Mouse (Mus musculus) limb, embryonic 14.5 days (tissue): ENCODE results near the gene Fam129c. TPM values are rescaled to one million over a fixed set of nuclear protein-coding genes. Genes with fewer than 3 reads are reported as not detected.

Experiments used
- ATAC-seq: fragments of 200-750 bp; cut with Nextera tagmentation; 2 replicates; pipeline ENCODE4 v1.8.0; 2017; ENCODE audit warnings: low read depth, moderate number of reproducible peaks, moderate TSS enrichment; ENCODE audit not compliant: low FRiP score
- DNase-seq: peaks from one replicate; pipeline ENCODE4 v3.0.0-alpha.2; 2015; ENCODE audit warnings: low spot score
- H3K27ac ChIP-seq: fragments of 300-500 bp; sonication (generic); replicated peaks from 2 replicates; pipeline ENCODE4 v1.5.1; 2014; ENCODE audit warnings: low read depth, mild to moderate bottlenecking, low read length, moderate library complexity, mixed read lengths
- H3K27me3 ChIP-seq: fragments of 300-500 bp; sonication (generic); 2 replicates; pipeline ENCODE4 v1.6.1; 2014; ENCODE audit warnings: low read length, mixed read lengths; ENCODE audit not compliant: control insufficient read depth, insufficient read depth
- H3K36me3 ChIP-seq: fragments of 300-500 bp; sonication (generic); 2 replicates; pipeline ENCODE4 v1.6.1; 2014; ENCODE audit warnings: mild to moderate bottlenecking, low read length, moderate library complexity, mixed read lengths; ENCODE audit not compliant: control insufficient read depth, insufficient read depth
- H3K4me1 ChIP-seq: fragments of 300-500 bp; sonication (generic); 2 replicates; pipeline ENCODE4 v1.6.1; 2014; ENCODE audit warnings: antibody characterized with exemption, low read length, mixed read lengths; ENCODE audit not compliant: control insufficient read depth, insufficient read depth
- H3K4me2 ChIP-seq: fragments of 300-500 bp; sonication (generic); replicated peaks from 2 replicates; pipeline ENCODE4 v1.6.1; 2014; ENCODE audit warnings: low read depth, mild to moderate bottlenecking, low read length, moderate library complexity; ENCODE audit not compliant: severe bottlenecking
- H3K4me3 ChIP-seq: fragments of 300-500 bp; sonication (generic); replicated peaks from 2 replicates; pipeline ENCODE4 v1.5.1; 2014; ENCODE audit warnings: low read length
- H3K9ac ChIP-seq: fragments of 300-500 bp; sonication (generic); 2 replicates; pipeline ENCODE4 v1.6.1; 2014; ENCODE audit warnings: mild to moderate bottlenecking, low read depth, low read length, moderate library complexity; ENCODE audit not compliant: severe bottlenecking
- H3K9me3 ChIP-seq: fragments of 300-500 bp; sonication (generic); 2 replicates; pipeline ENCODE4 v1.6.1; 2016; ENCODE audit warnings: low read length; ENCODE audit not compliant: control insufficient read depth
- POLR2A ChIP-seq: fragments of 200-500 bp; IDR thresholded peaks from 2 replicates; pipeline ENCODE4 v1.8.0; 2012; ENCODE audit warnings: inconsistent platforms, mild to moderate bottlenecking, moderate library complexity, borderline replicate concordance; ENCODE audit not compliant: insufficient read depth, insufficient read length; ENCODE audit errors: extremely low read depth
- WGBS: fragments of 180-500 bp; shearing (Covaris S2); extraction: QIAGEN DNeasy Blood & Tissue Kit; methylation state at CpG from one replicate; pipeline ENCODE4 v1.1.7; 2014; 5-methylcytosine and 5-hydroxymethylcytosine counted together
- polyA plus RNA-seq, 2 experiments: library from polyadenylated mRNA; depleted of rRNA in 1 of 2; stranded (reverse) in 1 of 2; unstranded in 1 of 2; fragments of >200 nt; fragmentation: Nextera tagmentation in 1 of 2; extraction: Ambion mirVana in 1 of 2; gene quantifications; 2 replicates each; pipeline versions ENCODE4 v1.2.1 to v1.2.3; 2012 to 2014

The Fam129c gene
- polyA plus RNA-seq, 2 experiments, result 2.9 to 7.5 TPM

- DNase-seq (no peak), ATAC-seq (peak; percentile 7; the same call in 1 of the 2 replicates)
- Histone ChIP-seq H3K4me1 (peaks cover 9% of the 10 kb centered on the region; the same call in 1 of the 2 replicates), H3K27me3 (peaks cover 17% of the 10 kb centered on the region), H3K9ac (peak overlapping the region; percentile 46), H3K27ac (no peak overlapping the region), H3K9me3 (no peaks in the 10 kb centered on the region), H3K4me2 (peak overlapping the region; percentile 74), H3K4me3 (peak overlapping the region; percentile 40), H3K36me3 (no peaks in the 10 kb centered on the region)
- TF ChIP-seq POLR2A, result no peak
- 3% methylated on average over 61 of the region's 65 CpGs for WGBS
These were observed 4.7 kb downstream of the Fam129c start for GRCm38 (mm10) chr8:71601939-71602665.

- H3K27ac ChIP-seq, result no peak overlapping the region
- no peak for TF ChIP-seq POLR2A
- peak overlapping the region; percentile 74 for H3K4me2 ChIP-seq
- peaks cover 9% of the 10 kb centered on the region; the same call in 1 of the 2 replicates for H3K4me1 ChIP-seq
- no peaks in the 10 kb centered on the region for H3K9me3 ChIP-seq
- DNase-seq, result peak; percentile 75
- no peaks in the 10 kb centered on the region for H3K36me3 ChIP-seq
- H3K9ac ChIP-seq, result peak overlapping the region; percentile 46
- H3K4me3 ChIP-seq, result peak overlapping the region; percentile 40
- peak; percentile 78 for ATAC-seq
- WGBS, result 1% methylated on average over 31 of the region's 32 CpGs
- peaks cover 17% of the 10 kb centered on the region for H3K27me3 ChIP-seq
These were observed 5.4 kb downstream of the Fam129c start for GRCm38 (mm10) chr8:71602666-71603334.

- no peak for TF ChIP-seq POLR2A
- ATAC-seq (no peak), DNase-seq (no peak)
- Histone ChIP-seq H3K4me1 (peaks cover 9% of the 10 kb centered on the region; the same call in 1 of the 2 replicates), H3K4me3 (no peak overlapping the region), H3K9ac (no peak overlapping the region), H3K9me3 (no peaks in the 10 kb centered on the region), H3K4me2 (no peak overlapping the region), H3K36me3 (no peaks in the 10 kb centered on the region), H3K27me3 (peaks cover 17% of the 10 kb centered on the region), H3K27ac (no peak overlapping the region)
- WGBS, result 39% methylated on average over 7 of the region's 7 CpGs
These were observed 6.6 kb downstream of the Fam129c start for GRCm38 (mm10) chr8:71604021-71604420.

- DNase-seq, result peak; percentile 99
- Histone ChIP-seq H3K27me3 (no peaks in the 10 kb centered on the region), H3K4me1 (peaks cover 8% of the 10 kb centered on the region; the same call in 1 of the 2 replicates), H3K9ac (peak within 1 kb of the TSS; percentile 90), H3K4me3 (peak within 1 kb of the TSS; percentile 92), H3K27ac (peak within 1 kb of the TSS; percentile 90), H3K4me2 (peak within 1 kb of the TSS; percentile 64), H3K36me3 (peaks cover 21% of the 10 kb centered on the region), H3K9me3 (no peaks in the 10 kb centered on the region)
- WGBS, result under 1% methylated on average over 69 of the region's 82 CpGs
- peak; percentile 98 for ATAC-seq
- 0 out of 2 replicates have a peak, but pooled peaks have one; percentile 53 for TF ChIP-seq POLR2A
These were observed 13.6 kb downstream of the Fam129c start, which contains the start of gene Colgalt1 for GRCm38 (mm10) chr8:71610822-71611651. Colgalt1 (plus strand) TSS chr8:71610998.

- Histone ChIP-seq H3K27me3 (no peaks in the 10 kb centered on the region), H3K9me3 (no peaks in the 10 kb centered on the region), H3K9ac (peak overlapping the region; percentile 90), H3K4me2 (peak overlapping the region; percentile 64), H3K27ac (no peak overlapping the region), H3K4me1 (peaks cover 8% of the 10 kb centered on the region; the same call in 1 of the 2 replicates), H3K4me3 (peak overlapping the region; percentile 92), H3K36me3 (peaks cover 32% of the 10 kb centered on the region)
- 51% methylated on average over 5 of the region's 5 CpGs for WGBS
- ATAC-seq (no peak), DNase-seq (no peak)
- no peak for TF ChIP-seq POLR2A
These were observed 14.7 kb downstream of the Fam129c start for GRCm38 (mm10) chr8:71612141-71612540.
